In genomic region chr15:65006177-65006576, GRCm38 (mm10) we compare ENCODE assay signal across 32 mouse cellular contexts. TPM values are rescaled to one million over a fixed set of nuclear protein-coding genes. Genes with fewer than 3 reads are reported as not detected.
"Had no signal": no experiment of that assay in that cellular context is flagged by ENCODE, and none has a peak within 500 bp of the region (broad histone marks: within the 10 kb centered on the region; RNA-seq: fewer than 3 reads in every experiment).

No protein-coding gene starts in this region.

- H3K4me1 ChIP-seq: limb, embryonic 10.5 days; limb, embryonic 13.5 days; liver, embryonic 12.5 days; liver, embryonic 15.5 days; lung, embryonic 15.5 days; megakaryocyte, embryonic 14.5 days; midbrain, embryonic 10.5 days; midbrain, embryonic 13.5 days; neural tube, embryonic 13.5 days had no signal

- ATAC-seq: intestine, embryonic 16.5 days; liver, embryonic 12.5 days; midbrain, embryonic 13.5 days; midbrain, embryonic 16.5 days had no signal

- H3K9ac ChIP-seq: limb, embryonic 13.5 days; liver, embryonic 12.5 days; liver, embryonic 15.5 days; lung, embryonic 15.5 days; midbrain, embryonic 13.5 days; neural tube, embryonic 13.5 days had no signal

- H3K27ac ChIP-seq: kidney, postnatal 0 days; limb, embryonic 10.5 days; limb, embryonic 13.5 days; liver, embryonic 12.5 days; liver, embryonic 15.5 days; lung, embryonic 15.5 days; midbrain, embryonic 10.5 days; midbrain, embryonic 13.5 days; neural tube, embryonic 13.5 days; stomach, postnatal 0 days had no signal

- H3K36me3 ChIP-seq: limb, embryonic 10.5 days; limb, embryonic 13.5 days; liver, embryonic 12.5 days; liver, embryonic 15.5 days; lung, embryonic 15.5 days; midbrain, embryonic 10.5 days; midbrain, embryonic 13.5 days; neural tube, embryonic 13.5 days had no signal

- H3K27me3 ChIP-seq: limb, embryonic 13.5 days; liver, embryonic 12.5 days; liver, embryonic 15.5 days; lung, embryonic 15.5 days; megakaryocyte, embryonic 14.5 days; midbrain, embryonic 13.5 days; neural tube, embryonic 13.5 days had no signal

- H3K4me2 ChIP-seq: limb, embryonic 13.5 days; liver, embryonic 12.5 days; liver, embryonic 15.5 days; lung, embryonic 15.5 days; midbrain, embryonic 13.5 days; neural tube, embryonic 13.5 days had no signal

- DNase-seq: kidney, adult 18-20 months; kidney, postnatal 25 days; liver; lung, adult 18-20 months; lung, postnatal 10 days; lung, postnatal 36 days; retina, postnatal 1 day; right cerebral cortex, postnatal 4 days; thymus, postnatal 36 days had no signal

- H3K4me3 ChIP-seq: limb, embryonic 10.5 days; limb, embryonic 13.5 days; liver, embryonic 12.5 days; liver, embryonic 15.5 days; lung, embryonic 15.5 days; megakaryocyte, embryonic 14.5 days; midbrain, embryonic 10.5 days; midbrain, embryonic 13.5 days; myocyte; neural tube, embryonic 13.5 days had no signal

- H3K9me3 ChIP-seq: limb, embryonic 10.5 days; limb, embryonic 13.5 days; lung, embryonic 15.5 days; megakaryocyte, embryonic 14.5 days; midbrain, embryonic 10.5 days; midbrain, embryonic 13.5 days; neural tube, embryonic 13.5 days had no signal

RNA-seq across cellular contexts. Expression of gene Gm21961, which starts 8.5 kb away (rescaled TPM):
- total RNA-seq: layer of hippocampus, postnatal 14 days; left cerebral cortex, adult 18-20 months; left cerebral cortex, postnatal 25 days; monocyte, adult 5-6 weeks; neutrophil, adult 5-6 weeks had no signal
- polyA plus RNA-seq: intestine, embryonic 16.5 days; kidney, embryonic 14.5 days; kidney, postnatal 0 days; large intestine, adult 2 months; limb, embryonic 10.5 days; limb, embryonic 13.5 days; liver, embryonic 12.5 days; liver, embryonic 15.5 days; lung, embryonic 15.5 days; midbrain, embryonic 10.5 days; midbrain, embryonic 13.5 days; midbrain, embryonic 16.5 days; myocyte; neural tube, embryonic 13.5 days; stomach, embryonic 14.5 days; stomach, postnatal 0 days; urinary bladder, adult 2 months had no signal
